Mouse (Mus musculus): ENCODE data around the gene Trpm7.

DNA sequence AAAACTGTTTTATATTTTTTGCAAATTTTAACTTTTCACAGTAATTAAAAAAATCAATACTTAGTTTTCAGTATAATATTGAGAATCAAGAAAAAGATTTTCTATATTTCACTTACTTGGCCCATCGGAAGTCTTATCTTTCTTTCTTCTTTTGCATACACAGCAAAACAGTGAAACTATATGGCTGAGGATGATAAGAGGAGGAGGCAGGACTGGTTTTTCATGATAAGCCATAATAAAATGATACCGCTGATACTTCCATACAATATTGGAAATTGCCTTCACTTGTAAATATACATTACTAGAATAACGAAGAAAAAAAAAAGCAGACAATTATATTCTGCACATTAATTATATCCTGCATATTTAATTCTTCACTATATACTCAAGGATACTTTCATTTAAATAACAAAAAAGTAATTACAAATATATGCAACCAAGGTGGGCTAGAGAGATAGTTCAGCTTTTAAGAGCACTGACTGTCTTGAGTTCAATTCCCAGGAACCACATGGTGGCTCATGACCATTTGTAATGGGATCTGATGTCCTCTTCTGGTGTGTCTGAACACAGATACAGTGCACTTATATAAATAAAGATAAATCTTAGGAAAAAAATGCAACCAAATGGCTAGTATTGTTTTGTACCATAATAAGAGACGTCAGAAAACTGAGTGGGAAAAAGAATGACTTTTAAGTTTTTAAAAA lies 59.2 kb downstream of the Trpm7 start:
- TF ChIP-seq CTCF (IDR thresholded peaks at IDR 0.05; ENCODE audit: borderline replicate concordance, insufficient read depth, low read length) (no peak), POLR2A (IDR thresholded peaks at IDR 0.05; ENCODE audit: low read depth, low read length) (no peak)
